Comparison of ENCODE assay signal across 8 mouse cellular contexts in the genomic region with DNA sequence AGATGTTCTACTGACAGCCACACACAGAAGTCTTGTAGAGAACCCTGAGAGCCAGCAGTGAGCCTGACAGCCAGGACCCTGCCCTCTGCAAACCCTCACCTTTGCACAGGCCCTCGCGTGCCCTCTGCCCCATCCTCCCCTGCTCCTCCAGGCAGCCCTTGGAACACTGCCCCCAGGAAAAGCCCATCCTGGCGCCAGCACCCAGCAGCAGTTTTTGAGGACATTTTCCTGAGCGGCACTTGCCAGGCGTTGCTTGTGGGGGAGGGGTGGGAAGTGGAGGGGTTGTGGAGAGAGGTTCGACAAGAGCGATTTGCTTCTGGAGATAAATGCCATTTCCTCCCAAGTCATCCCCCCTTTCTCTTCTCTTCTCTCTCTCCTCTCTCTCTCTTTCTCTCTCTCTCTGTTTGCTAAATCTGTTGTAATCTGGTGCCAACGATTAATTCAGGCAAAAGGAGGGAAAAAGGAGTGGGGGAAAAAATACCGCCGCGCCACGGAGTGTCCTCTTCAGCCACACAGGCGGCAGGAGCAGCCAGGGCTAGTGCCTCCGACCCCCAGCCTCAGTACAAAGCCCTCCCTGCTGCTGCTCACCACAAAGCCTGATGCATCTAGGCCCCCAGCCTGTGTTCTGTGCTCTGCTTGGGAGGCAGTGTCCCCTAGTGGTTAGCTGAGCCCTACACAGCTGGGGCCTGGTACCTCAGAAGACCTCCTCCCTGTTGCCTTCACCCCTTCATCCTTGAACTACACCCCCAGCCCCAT. TPM values are rescaled to one million over a fixed set of nuclear protein-coding genes. Genes with fewer than 3 reads are reported as not detected.
A peak's percentile ranks its signal among the peaks of the same experiment; 100 is the strongest.
DNase-seq lines count a peak whose midpoint lies in the region; ATAC-seq and TF ChIP-seq lines count a peak whose summit lies in the region.

No protein-coding gene starts in this region.

- ATAC-seq in cerebellum, adult (ENCODE audit: insufficient number of reproducible peaks, low FRiP score, low TSS enrichment) = no peak
- peak; percentile 65 for ATAC-seq in hindbrain, postnatal 0 days
- ATAC-seq in liver, embryonic 16.5 days (ENCODE audit: low read depth) = peak; percentile 27; the same call in 1 of the 2 replicates
- no peak for ATAC-seq in granulocyte monocyte progenitor cell, adult 5-6 weeks (replicated peaks; ENCODE audit: poor library complexity, severe bottlenecking)

- H3K4me3 ChIP-seq in testis, adult 2 months (ENCODE audit: control insufficient read depth, low read depth, low read length) = no peak overlapping the region
- no peak overlapping the region; the same call in 1 of the 2 replicates for H3K4me3 ChIP-seq in hindbrain, postnatal 0 days (ENCODE audit: low read length)
- no peak overlapping the region for H3K4me3 ChIP-seq in liver, embryonic 16.5 days (ENCODE audit: low read depth, low read length)

- H3K4me1 ChIP-seq in testis, adult 2 months (ENCODE audit: control insufficient read depth, insufficient read depth, low read length) = peaks cover 9% of the 10 kb centered on the region
- H3K4me1 ChIP-seq in hindbrain, postnatal 0 days (ENCODE audit: insufficient read depth, low read length) = peaks cover 22% of the 10 kb centered on the region
- H3K4me1 ChIP-seq in liver, embryonic 16.5 days (ENCODE audit: control insufficient read depth, low read depth, low read length) = peaks cover 3% of the 10 kb centered on the region

- H3K36me3 ChIP-seq in testis, adult 2 months (ENCODE audit: control insufficient read depth, insufficient read depth, low read length) = no peaks in the 10 kb centered on the region
- H3K36me3 ChIP-seq in hindbrain, postnatal 0 days (ENCODE audit: insufficient read depth, low read length) = no peaks in the 10 kb centered on the region
- H3K36me3 ChIP-seq in liver, embryonic 16.5 days (ENCODE audit: control insufficient read depth, insufficient read depth) = no peaks in the 10 kb centered on the region

- H3K27ac ChIP-seq in testis, adult 2 months (ENCODE audit: control insufficient read depth, insufficient read depth, low read depth, low read length) = no peak overlapping the region
- H3K27ac ChIP-seq in hindbrain, postnatal 0 days = no peak overlapping the region; the same call in 1 of the 2 replicates
- H3K27ac ChIP-seq in liver, embryonic 16.5 days (ENCODE audit: low read length) = no peak overlapping the region

- no peaks in the 10 kb centered on the region for H3K27me3 ChIP-seq in testis, adult 2 months (ENCODE audit: control insufficient read depth, insufficient read depth, low read length)
- H3K27me3 ChIP-seq in hindbrain, postnatal 0 days (ENCODE audit: insufficient read depth, low read length) = no peaks in the 10 kb centered on the region
- H3K27me3 ChIP-seq in liver, embryonic 16.5 days (ENCODE audit: control insufficient read depth, insufficient read depth, low read depth, low read length) = peaks cover 28% of the 10 kb centered on the region

- peak; percentile 57; the same call in 1 of the 2 replicates for TF ChIP-seq CTCF in testis, adult 2 months (IDR thresholded peaks at IDR 0.05; ENCODE audit: control insufficient read depth, insufficient read depth, insufficient replicate concordance, low read depth, low read length)
- TF ChIP-seq CTCF in hindbrain, postnatal 0 days (IDR thresholded peaks at IDR 0.05; ENCODE audit: low read depth) = peak; percentile 94

- TF ChIP-seq POLR2A in testis, adult 2 months (IDR thresholded peaks at IDR 0.05; ENCODE audit: control insufficient read depth, low read depth, low read length) = no peak

- 6% methylated on average over 14 of the region's 14 CpGs for WGBS in hindbrain, postnatal 0 days
- WGBS in liver, embryonic 16.5 days (ENCODE audit: insufficient replicate concordance) = 15% methylated on average over 14 of the region's 14 CpGs

- H3K4me2 ChIP-seq in hindbrain, postnatal 0 days (ENCODE audit: low read depth, low read length) = peak overlapping the region; percentile 36
- no peak overlapping the region for H3K4me2 ChIP-seq in liver, embryonic 16.5 days (ENCODE audit: low read depth, low read length)

- H3K9ac ChIP-seq in hindbrain, postnatal 0 days (replicated peaks; ENCODE audit: low read length) = peak overlapping the region; percentile 28; the same call in 1 of the 2 replicates
- H3K9ac ChIP-seq in liver, embryonic 16.5 days (ENCODE audit: low read depth, low read length) = no peak overlapping the region

- peak; percentile 49 to 52 for DNase-seq in cerebellum, adult 18-20 months
- DNase-seq in testis, postnatal 10 days (ENCODE audit: low spot score) = no peak
- DNase-seq in hindbrain, postnatal 0 days (ENCODE audit: low spot score) = peak; percentile 73
- peak; percentile 80 for DNase-seq in retina, postnatal 1 day

- H3K9me3 ChIP-seq in hindbrain, postnatal 0 days (ENCODE audit: low read length) = no peaks in the 10 kb centered on the region
- no peaks in the 10 kb centered on the region for H3K9me3 ChIP-seq in liver, embryonic 16.5 days (replicated peaks; ENCODE audit: control insufficient read depth, low read length)

RNA-seq across cellular contexts. Expression of a gene that starts 45.8 kb away (rescaled TPM):
- polyA plus RNA-seq in testis, adult 2 months (2012; rRNA removed) = 49.4 and 49.9 TPM in 2 replicates
- total RNA-seq in hindbrain, postnatal 0 days (2014; rRNA removed) = 216 and 233 TPM in 2 replicates
- polyA plus RNA-seq in hindbrain, postnatal 0 days (2015; fragmentation: Nextera tagmentation; extraction: Ambion mirVana) = 248 and 253 TPM in 2 replicates
- 50.0 and 50.9 TPM in 2 replicates for polyA plus RNA-seq in liver, embryonic 16.5 days (2015; fragmentation: Nextera tagmentation; extraction: Ambion mirVana)
- 61.0 and 61.2 TPM in 2 replicates for total RNA-seq in granulocyte monocyte progenitor cell, adult 5-6 weeks (2014; fragmentation: Nextera tagmentation)
- 63.0 and 69.0 TPM in 2 replicates for total RNA-seq in granulocyte monocyte progenitor cell, adult 5-6 weeks (2017)

RNA-seq across cellular contexts. Expression of a gene that starts 54.8 kb away (rescaled TPM):
- 2.3 and 3.1 TPM in 2 replicates for polyA plus RNA-seq in testis, adult 2 months (2012; rRNA removed)
- 8.4 and 10.1 TPM in 2 replicates for total RNA-seq in hindbrain, postnatal 0 days (2014; rRNA removed)
- polyA plus RNA-seq in hindbrain, postnatal 0 days (2015; fragmentation: Nextera tagmentation; extraction: Ambion mirVana) = 7.8 and 8.1 TPM in 2 replicates
- polyA plus RNA-seq in liver, embryonic 16.5 days (2015; fragmentation: Nextera tagmentation; extraction: Ambion mirVana) = 0.09 and 0.19 TPM in 2 replicates
- total RNA-seq in granulocyte monocyte progenitor cell, adult 5-6 weeks (2014; fragmentation: Nextera tagmentation) = not detected in 2 replicates
- total RNA-seq in granulocyte monocyte progenitor cell, adult 5-6 weeks (2017) = not detected in 2 replicates

RNA-seq across cellular contexts. Expression of a gene that starts 57.1 kb away (rescaled TPM):
- polyA plus RNA-seq in testis, adult 2 months (2012; rRNA removed) = 117 and 148 TPM in 2 replicates
- total RNA-seq in hindbrain, postnatal 0 days (2014; rRNA removed) = 1,715 and 1,845 TPM in 2 replicates
- 2,044 and 2,080 TPM in 2 replicates for polyA plus RNA-seq in hindbrain, postnatal 0 days (2015; fragmentation: Nextera tagmentation; extraction: Ambion mirVana)
- polyA plus RNA-seq in liver, embryonic 16.5 days (2015; fragmentation: Nextera tagmentation; extraction: Ambion mirVana) = 563 and 565 TPM in 2 replicates
- total RNA-seq in granulocyte monocyte progenitor cell, adult 5-6 weeks (2014; fragmentation: Nextera tagmentation) = 854 and 878 TPM in 2 replicates
- total RNA-seq in granulocyte monocyte progenitor cell, adult 5-6 weeks (2017) = 563 and 615 TPM in 2 replicates

Comparison
In these comparisons a context has a peak if more than half of its experiments do, and no peak if none do; other contexts are left out.
1. ATAC-seq: peak in hindbrain, postnatal 0 days (single experiment) and liver, embryonic 16.5 days (single experiment); none in cerebellum, adult (single experiment) and granulocyte monocyte progenitor cell, adult 5-6 weeks (single experiment).